Mouse (Mus musculus) forebrain, embryonic 11.5 days (tissue): ENCODE data around the gene Prpsap2. TPM values are rescaled to one million over a fixed set of nuclear protein-coding genes. Genes with fewer than 3 reads are reported as not detected.
"Not testable (repeated sequence)": the region's sequence is repeated elsewhere in the genome, so short reads cannot be mapped to it uniquely, and the experiment has no call there.

Experiments
- ATAC-seq: fragments of 200-750 bp; cut with Nextera tagmentation; replicated peaks from 2 replicates; pipeline ENCODE4 v1.8.0; 2017; ENCODE audit warnings: moderate TSS enrichment; ENCODE audit not compliant: low FRiP score
- DNase-seq: peaks from one replicate; pipeline ENCODE4 v3.0.0-alpha.2; 2017; ENCODE audit warnings: low spot score
- H3K27ac ChIP-seq: fragments of 300-500 bp; sonication (generic); 2 replicates; pipeline ENCODE4 v1.5.1; 2014; ENCODE audit warnings: low read depth, low read length
- H3K27me3 ChIP-seq: fragments of 300-500 bp; sonication (generic); 2 replicates; pipeline ENCODE4 v1.6.1; 2014; ENCODE audit warnings: mild to moderate bottlenecking, low read length, mixed read lengths; ENCODE audit not compliant: control insufficient read depth, insufficient read depth
- H3K36me3 ChIP-seq: fragments of 300-500 bp; sonication (generic); 2 replicates; pipeline ENCODE4 v1.6.1; 2014; ENCODE audit warnings: mild to moderate bottlenecking, low read length, moderate library complexity, mixed read lengths; ENCODE audit not compliant: control insufficient read depth, insufficient read depth
- H3K4me1 ChIP-seq: fragments of 300-500 bp; sonication (generic); replicated peaks from 2 replicates; pipeline ENCODE4 v1.6.1; 2014; ENCODE audit warnings: low read length, mixed read lengths; ENCODE audit not compliant: control insufficient read depth, insufficient read depth
- H3K4me2 ChIP-seq: fragments of 300-500 bp; sonication (generic); 2 replicates; pipeline ENCODE4 v1.6.1; 2014; ENCODE audit warnings: low read depth, mild to moderate bottlenecking, low read length, moderate library complexity, mixed read lengths; ENCODE audit not compliant: severe bottlenecking
- H3K4me3 ChIP-seq: fragments of 300-500 bp; sonication (generic); 2 replicates; pipeline ENCODE4 v1.5.1; 2014; ENCODE audit warnings: low read depth, low read length
- H3K9ac ChIP-seq: fragments of 300-500 bp; sonication (generic); 2 replicates; pipeline ENCODE4 v1.6.1; 2014; ENCODE audit warnings: low read length
- H3K9me3 ChIP-seq: fragments of 300-500 bp; sonication (generic); 2 replicates; pipeline ENCODE4 v1.6.1; 2016; ENCODE audit warnings: low read length, mixed read lengths; ENCODE audit not compliant: control insufficient read depth
- WGBS: fragments of 180-500 bp; shearing (Covaris S2); extraction: QIAGEN DNeasy Blood & Tissue Kit; methylation state at CpG from one replicate; pipeline ENCODE4 v1.1.7; 2014; 5-methylcytosine and 5-hydroxymethylcytosine counted together
- polyA plus RNA-seq: library from polyadenylated mRNA; unstranded; fragments of >200 nt; fragmentation: Nextera tagmentation; extraction: Ambion mirVana; gene quantifications from 2 replicates; pipeline ENCODE4 v1.2.1, GENCODE M21; 2014

Prpsap2 gene
- polyA plus RNA-seq = 48.8 and 49.4 TPM in 2 replicates

DNA sequence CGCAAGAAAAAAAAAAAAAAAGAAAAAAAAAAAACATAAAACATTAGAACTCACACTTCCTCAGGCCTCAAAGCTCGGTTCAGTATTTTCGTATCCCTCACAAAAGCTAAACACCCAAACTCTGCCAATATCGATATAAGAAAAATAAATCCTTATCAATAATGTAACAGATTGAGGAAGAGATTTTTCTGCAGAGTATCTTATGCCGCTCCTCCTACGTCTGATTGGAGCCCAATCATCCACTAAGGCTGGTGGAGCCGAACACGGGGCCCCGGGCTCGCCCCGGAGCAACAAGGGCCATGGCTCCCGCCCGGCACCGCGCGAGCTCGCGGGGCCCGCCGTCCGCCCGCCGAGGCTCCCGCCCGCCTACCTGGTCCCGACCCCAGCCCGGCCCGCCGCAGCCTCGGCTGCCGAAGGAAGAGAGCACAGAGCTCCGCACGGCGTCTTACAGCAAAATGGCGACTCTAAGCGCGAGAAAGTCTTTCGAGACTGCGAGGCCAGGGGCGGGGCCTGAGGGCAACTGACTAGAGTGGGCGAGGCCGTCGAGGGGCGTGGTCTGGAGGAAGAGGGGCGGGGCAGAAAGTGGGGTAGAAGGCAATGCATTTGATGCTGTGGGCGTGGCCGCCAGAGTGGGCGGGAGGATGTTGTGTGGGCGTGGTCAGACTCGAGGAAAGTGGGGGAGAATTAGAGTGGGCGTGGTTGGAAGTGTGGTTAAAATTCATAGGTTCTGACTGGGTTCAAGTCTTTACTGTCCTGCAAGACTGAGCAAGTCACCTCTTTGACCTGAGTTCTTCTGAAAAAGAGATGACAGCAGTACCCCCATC, at the start of gene Prpsap2:
Gene Prpsap2 (minus strand): TSS at position 505 of the 824 bp plus-strand sequence.
- Histone ChIP-seq H3K27me3 (no peaks in the 10 kb centered on the region), H3K4me2 (peak within 1 kb of the TSS; percentile 68), H3K27ac (peak within 1 kb of the TSS; percentile 66; the same call in 1 of the 2 replicates), H3K4me3 (peak within 1 kb of the TSS; percentile 57), H3K36me3 (no peaks in the 10 kb centered on the region; the same call in 1 of the 2 replicates), H3K4me1 (peaks cover 5% of the 10 kb centered on the region; the same call in 1 of the 2 replicates), H3K9me3 (no peaks in the 10 kb centered on the region), H3K9ac (peak within 1 kb of the TSS; percentile 85)
- WGBS = under 1% methylated on average over 50 of the region's 51 CpGs
- ATAC-seq = peak; percentile 95
- DNase-seq = peak; percentile 100

- Histone ChIP-seq H3K4me3 (no peak overlapping the region), H3K4me1 (0 out of 2 replicates have a peak, but pooled peaks cover 3% of the 10 kb centered on the region), H3K27ac (no peak overlapping the region), H3K36me3 (no peaks in the 10 kb centered on the region), H3K4me2 (no peak overlapping the region), H3K9me3 (no peaks in the 10 kb centered on the region), H3K9ac (no peak overlapping the region), H3K27me3 (no peaks in the 10 kb centered on the region)
- ATAC-seq (no peak), DNase-seq (no peak)
- WGBS = 29% methylated on average over 4 of the region's 4 CpGs
Measured at GRCm38 (mm10) chr11:61809793-61810192, 47.9 kb upstream of the Prpsap2 start.

- Histone ChIP-seq H3K27ac (no peak overlapping the region), H3K4me1 (0 out of 2 replicates have a peak, but pooled peaks cover 3% of the 10 kb centered on the region), H3K4me3 (no peak overlapping the region), H3K4me2 (no peak overlapping the region), H3K36me3 (no peaks in the 10 kb centered on the region), H3K9me3 (no peaks in the 10 kb centered on the region), H3K9ac (no peak overlapping the region), H3K27me3 (no peaks in the 10 kb centered on the region)
- DNase-seq = no peak
- no peak for ATAC-seq
- WGBS = 95% methylated on average over 2 of the region's 2 CpGs
Measured at GRCm38 (mm10) chr11:61808551-61809117, 46.7 kb upstream of the Prpsap2 start.

GRCm38 (mm10) chr11:61793441-61793840, 31.6 kb upstream of the Prpsap2 start:
- no peaks in the 10 kb centered on the region for H3K4me1 ChIP-seq
- H3K36me3 ChIP-seq = no peaks in the 10 kb centered on the region
- 89% methylated on average over 1 of the region's 1 CpGs for WGBS
- no peak for ATAC-seq
- DNase-seq = no peak
- H3K9ac ChIP-seq = no peak overlapping the region
- no peak overlapping the region for H3K27ac ChIP-seq
- no peaks in the 10 kb centered on the region for H3K27me3 ChIP-seq
- H3K9me3 ChIP-seq = no peaks in the 10 kb centered on the region
- no peak overlapping the region for H3K4me3 ChIP-seq
- no peak overlapping the region for H3K4me2 ChIP-seq

- peaks cover 2% of the 10 kb centered on the region; the same call in 1 of the 2 replicates for H3K36me3 ChIP-seq
- no peak for DNase-seq
- H3K27ac ChIP-seq = no peak overlapping the region
- no peak overlapping the region for H3K4me3 ChIP-seq
- H3K4me1 ChIP-seq = no peaks in the 10 kb centered on the region
- no peak for ATAC-seq
- WGBS = 94% methylated on average over 1 of the region's 1 CpGs
- H3K9me3 ChIP-seq = no peaks in the 10 kb centered on the region
- no peak overlapping the region for H3K9ac ChIP-seq
- H3K4me2 ChIP-seq = no peak overlapping the region
- H3K27me3 ChIP-seq = no peaks in the 10 kb centered on the region
Measured at GRCm38 (mm10) chr11:61788550-61788949, 26.7 kb upstream of the Prpsap2 start.

- DNase-seq = not testable (repeated sequence)
- 97% methylated on average over 3 of the region's 3 CpGs for WGBS
Measured at GRCm38 (mm10) chr11:61782526-61782925, 20.6 kb upstream of the Prpsap2 start.

DNA sequence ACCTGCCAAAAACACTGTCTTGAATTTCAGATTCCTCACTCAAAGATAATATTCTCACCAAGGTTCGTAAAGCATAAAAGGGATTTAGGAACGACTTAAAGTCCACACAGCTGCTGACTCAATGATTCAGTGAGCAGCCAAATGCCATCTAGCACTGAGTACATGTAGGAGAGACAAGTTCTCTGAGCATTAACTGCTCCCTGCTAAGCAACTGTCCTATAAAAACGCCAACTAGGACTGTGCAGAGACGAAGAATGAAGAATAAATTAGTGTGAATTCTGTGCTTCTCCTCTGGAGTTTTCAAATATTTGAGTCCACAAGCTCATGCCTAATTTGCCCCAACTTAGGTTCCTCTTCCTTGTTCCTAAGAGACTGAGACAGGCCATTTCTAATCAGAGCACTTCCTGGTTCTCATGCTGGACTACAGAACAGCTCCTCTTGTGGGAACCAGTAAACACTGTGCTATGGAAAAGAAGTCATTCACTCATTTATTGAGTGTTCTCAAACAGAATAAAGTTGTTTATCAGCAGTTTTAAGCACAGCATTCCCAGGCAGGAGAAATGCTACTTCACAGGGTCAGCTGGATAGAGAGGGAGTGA, 12.8 kb upstream of the Prpsap2 start:
- H3K27ac ChIP-seq = no peak overlapping the region
- H3K4me3 ChIP-seq = no peak overlapping the region
- H3K36me3 ChIP-seq = no peaks in the 10 kb centered on the region
- H3K4me1 ChIP-seq = no peaks in the 10 kb centered on the region
- DNase-seq = no peak
- no peak overlapping the region for H3K4me2 ChIP-seq
- H3K9me3 ChIP-seq = no peaks in the 10 kb centered on the region
- H3K27me3 ChIP-seq = no peaks in the 10 kb centered on the region
- H3K9ac ChIP-seq = no peak overlapping the region
- ATAC-seq = no peak
- 88% methylated on average over 4 of the region's 4 CpGs for WGBS

More at GRCm38 (mm10) chr11:61782526-61782925, 20.6 kb upstream of the Prpsap2 start:
- H3K9ac ChIP-seq, H3K4me3 ChIP-seq, H3K27ac ChIP-seq, H3K27me3 ChIP-seq, H3K4me2 ChIP-seq, H3K4me1 ChIP-seq, ATAC-seq, H3K36me3 ChIP-seq, H3K9me3 ChIP-seq: not testable (repeated sequence)

- Histone ChIP-seq H3K36me3 (no peaks in the 10 kb centered on the region; the same call in 1 of the 2 replicates), H3K27ac (no peak overlapping the region), H3K4me1 (peaks cover 5% of the 10 kb centered on the region; the same call in 1 of the 2 replicates), H3K9me3 (no peaks in the 10 kb centered on the region), H3K9ac (no peak overlapping the region), H3K4me2 (peak overlapping the region; percentile 68), H3K27me3 (no peaks in the 10 kb centered on the region), H3K4me3 (peak overlapping the region; percentile 57)
- no peak for DNase-seq
- ATAC-seq = no peak
- WGBS = 80% methylated on average over 5 of the region's 5 CpGs
Measured at GRCm38 (mm10) chr11:61760518-61760917, 1.4 kb downstream of the Prpsap2 start.
